In genomic region chr12:84612518-84612917, GRCm38 (mm10) we compare ENCODE assay signal across 26 mouse cellular contexts. TPM values are rescaled to one million over a fixed set of nuclear protein-coding genes. Genes with fewer than 3 reads are reported as not detected.
A peak's percentile ranks its signal among the peaks of the same experiment; 100 is the strongest.
DNase-seq lines count a peak whose midpoint lies in the region; ATAC-seq lines count a peak whose summit lies in the region.
"Had no signal": no experiment of that assay in that cellular context is flagged by ENCODE, and none has a peak within 500 bp of the region (broad histone marks: within the 10 kb centered on the region; RNA-seq: fewer than 3 reads in every experiment).

No protein-coding gene starts in this region.

- no peaks in the 10 kb centered on the region for H3K36me3 ChIP-seq in intestine, embryonic 16.5 days (ENCODE audit: control insufficient read depth, insufficient read depth, low read length)

- H3K9me3 ChIP-seq in intestine, embryonic 16.5 days (ENCODE audit: control insufficient read depth, low read length), result no peaks in the 10 kb centered on the region
- H3K9me3 ChIP-seq: embryonic facial prominence, embryonic 15.5 days; forebrain, embryonic 10.5 days; heart, embryonic 13.5 days; liver, embryonic 13.5 days; midbrain, embryonic 12.5 days had no signal

- peak overlapping the region; percentile 29; the same call in 1 of the 2 replicates for H3K4me2 ChIP-seq in intestine, embryonic 16.5 days (ENCODE audit: low read depth, low read length)
- H3K4me2 ChIP-seq: embryonic facial prominence, embryonic 15.5 days; heart, embryonic 13.5 days; hindbrain, embryonic 14.5 days; liver, embryonic 13.5 days; midbrain, embryonic 12.5 days had no signal

- no peaks in the 10 kb centered on the region for H3K27me3 ChIP-seq in intestine, embryonic 16.5 days (replicated peaks; ENCODE audit: control insufficient read depth, insufficient read depth, low read length)
- H3K27me3 ChIP-seq: embryonic facial prominence, embryonic 15.5 days; heart, embryonic 13.5 days; liver, embryonic 13.5 days; midbrain, embryonic 12.5 days had no signal

- 58% methylated on average over 8 of the region's 8 CpGs for WGBS in intestine, embryonic 16.5 days

- peak; percentile 83 for ATAC-seq in intestine, embryonic 16.5 days
- ATAC-seq: forebrain, postnatal 0 days; inflammation-experienced regulatory T-cells, adult 6 months had no signal

- H3K4me1 ChIP-seq in intestine, embryonic 16.5 days (ENCODE audit: control insufficient read depth, insufficient read depth, low read length), result peaks cover 15% of the 10 kb centered on the region

- peak overlapping the region; percentile 50 for H3K9ac ChIP-seq in intestine, embryonic 16.5 days (ENCODE audit: low read depth, low read length)
- H3K9ac ChIP-seq: embryonic facial prominence, embryonic 15.5 days; forebrain, postnatal 0 days; heart, embryonic 13.5 days; hindbrain, embryonic 14.5 days; liver, embryonic 13.5 days had no signal

- no peak overlapping the region for H3K4me3 ChIP-seq in intestine, embryonic 16.5 days (ENCODE audit: low read length)
- H3K4me3 ChIP-seq: embryonic facial prominence, embryonic 15.5 days; forebrain, embryonic 10.5 days; heart, adult 2 months; heart, embryonic 13.5 days; liver, embryonic 13.5 days; midbrain, embryonic 12.5 days had no signal

- peak overlapping the region; percentile 75 for H3K27ac ChIP-seq in intestine, embryonic 16.5 days (ENCODE audit: low read length)
- H3K27ac ChIP-seq: embryonic facial prominence, embryonic 15.5 days; forebrain, embryonic 10.5 days; heart, adult 2 months; heart, embryonic 13.5 days; hindbrain, embryonic 14.5 days; liver, embryonic 13.5 days; midbrain, embryonic 12.5 days had no signal

- DNase-seq in kidney, adult 9 months, result peak; percentile 83
- peak; percentile 76 for DNase-seq in kidney, postnatal 14 days
- no peak for DNase-seq in layer of hippocampus, adult 9-10 months (ENCODE audit: low spot score)
- no peak for DNase-seq in neural tube, embryonic 10.5 days (ENCODE audit: extremely low spot score, low spot score)
- no peak for DNase-seq in cerebellum, postnatal 36 days
- no peak for DNase-seq in heart, postnatal 4 days
- DNase-seq: adrenal gland, postnatal 14 days; cerebellum, adult 2 months; cerebellum, postnatal 25 days; forebrain, postnatal 0 days; gastrocnemius, postnatal 25 days; heart, adult 2 months; liver, embryonic 13.5 days; lung, adult 2 months had no signal

RNA-seq across cellular contexts. Expression of gene Abcd4, which starts 4.7 kb away (rescaled TPM):
- 27.8 and 28.2 TPM in 2 replicates for polyA plus RNA-seq in intestine, embryonic 16.5 days (2015; fragmentation: Nextera tagmentation; extraction: Ambion mirVana)
- total RNA-seq in heart, postnatal 4 days (2021), result 1 to 10 TPM; 5.8 to 6.0 TPM

RNA-seq across cellular contexts. Expression of gene Vrtn, which starts 28.3 kb away (rescaled TPM):
- polyA plus RNA-seq in intestine, embryonic 16.5 days (2015; fragmentation: Nextera tagmentation; extraction: Ambion mirVana), result not detected in 2 replicates
- total RNA-seq in heart, postnatal 4 days (2021), result not detected
- total RNA-seq: adrenal gland, postnatal 14 days; forebrain, postnatal 0 days; gastrocnemius, postnatal 25 days; heart, adult 2 months; heart, postnatal 25 days; layer of hippocampus, adult 8-10 months; megakaryocyte, adult 5-6 weeks; neutrophil, adult 5-6 weeks had no signal
- polyA plus RNA-seq: C2C12; cerebellum, adult 2 months; forebrain, embryonic 10.5 days; heart, adult 2 months; heart, embryonic 13.5 days; hindbrain, embryonic 14.5 days; inflammation-experienced regulatory T-cells, adult 6 months; liver, embryonic 13.5 days; lung, adult 2 months; midbrain, embryonic 12.5 days had no signal

RNA-seq across cellular contexts. Expression of gene Vsx2, which starts 43.0 kb away (rescaled TPM):
- not detected in 2 replicates for polyA plus RNA-seq in intestine, embryonic 16.5 days (2015; fragmentation: Nextera tagmentation; extraction: Ambion mirVana)
- total RNA-seq in heart, postnatal 4 days (2021), result not detected
- total RNA-seq: adrenal gland, postnatal 14 days; gastrocnemius, postnatal 25 days; heart, adult 2 months; heart, postnatal 25 days; megakaryocyte, adult 5-6 weeks; neutrophil, adult 5-6 weeks had no signal
- polyA plus RNA-seq: C2C12; heart, adult 2 months; heart, embryonic 13.5 days; inflammation-experienced regulatory T-cells, adult 6 months; liver, embryonic 13.5 days; lung, adult 2 months had no signal

Comparison
In these comparisons a context has a peak if more than half of its experiments do, and no peak if none do; other contexts are left out.
1. DNase-seq: peak in kidney, adult 9 months (single experiment) and kidney, postnatal 14 days (single experiment); none in layer of hippocampus, adult 9-10 months (single experiment), neural tube, embryonic 10.5 days (single experiment), cerebellum, postnatal 36 days (0 of 2) and heart, postnatal 4 days (single experiment).